Mouse (Mus musculus) cerebellum, adult 11-12 months (tissue): Measurements from ENCODE around the gene Nbeal1.
"Not testable (repeated sequence)": the region's sequence is repeated elsewhere in the genome, so short reads cannot be mapped to it uniquely, and the experiment has no call there.

ENCODE experiments used
- DNase-seq: peaks from one replicate; pipeline ENCODE4 v3.0.0; 2022

The Nbeal1 gene

DNA sequence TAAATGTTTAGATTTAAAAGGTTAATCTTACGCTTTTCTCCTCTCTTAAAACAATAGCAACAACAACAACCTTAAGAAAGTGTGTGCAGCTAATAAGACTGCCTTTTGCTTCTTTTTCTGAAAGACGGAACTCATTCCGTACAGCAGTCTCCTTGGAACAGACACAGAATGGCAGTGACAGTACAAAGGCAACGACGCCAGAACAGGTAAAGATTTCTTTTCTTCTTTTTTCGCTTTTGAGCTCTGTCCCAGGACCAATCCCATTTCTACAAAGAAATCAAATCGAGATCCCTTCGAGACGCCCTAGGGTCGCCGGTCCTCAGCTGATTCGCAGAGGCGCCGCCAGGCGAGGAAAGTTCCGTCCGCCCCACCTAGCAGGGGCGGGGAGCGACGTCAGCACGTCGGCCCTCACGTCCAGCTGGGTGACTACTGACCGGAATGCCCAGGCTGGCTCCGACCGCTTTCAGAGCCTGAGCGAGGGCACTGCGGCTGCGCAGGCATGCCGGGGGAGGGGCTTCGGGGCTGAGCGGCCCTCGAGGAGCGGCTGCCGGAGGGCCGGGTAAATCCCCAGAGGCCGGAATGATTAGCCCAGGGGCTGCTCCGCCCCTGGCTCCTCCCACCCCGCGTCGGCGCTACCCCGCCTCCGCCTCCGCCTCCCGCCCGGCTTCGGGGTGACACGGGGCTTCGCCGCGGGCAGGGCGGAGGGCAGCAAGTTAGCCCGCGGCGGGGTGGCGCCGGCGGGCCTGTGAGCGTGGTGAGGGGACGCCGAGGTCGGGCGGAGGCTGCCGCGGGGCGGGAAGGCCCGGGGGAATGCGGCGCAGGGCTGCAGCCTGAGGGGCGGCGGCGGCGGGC, at the start of gene Nbeal1:
Nbeal1 (plus strand) TSS at position 668 of the 852 bp plus-strand sequence.
- peak; percentile 99 for DNase-seq

DNA sequence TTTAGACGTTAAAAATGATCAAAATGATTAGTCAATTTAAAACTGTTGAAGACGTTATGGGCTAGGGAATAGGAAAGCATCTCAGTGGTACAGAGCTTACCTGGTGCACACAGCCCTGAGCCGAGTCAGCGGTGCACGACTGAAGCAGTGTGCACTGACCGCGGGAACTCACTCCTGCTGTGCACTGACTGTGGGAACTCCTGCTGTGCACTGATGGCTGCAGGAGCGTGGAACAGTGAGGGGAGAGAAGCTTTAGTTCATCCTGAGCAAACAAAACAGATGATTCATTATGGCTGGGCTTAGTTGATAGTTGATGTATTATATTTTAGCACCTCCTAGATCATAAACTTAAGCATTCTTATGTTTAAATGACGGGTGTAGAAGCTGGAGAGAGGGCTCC, 43.1 kb upstream of the Nbeal1 start:
- no peak for DNase-seq

DNA sequence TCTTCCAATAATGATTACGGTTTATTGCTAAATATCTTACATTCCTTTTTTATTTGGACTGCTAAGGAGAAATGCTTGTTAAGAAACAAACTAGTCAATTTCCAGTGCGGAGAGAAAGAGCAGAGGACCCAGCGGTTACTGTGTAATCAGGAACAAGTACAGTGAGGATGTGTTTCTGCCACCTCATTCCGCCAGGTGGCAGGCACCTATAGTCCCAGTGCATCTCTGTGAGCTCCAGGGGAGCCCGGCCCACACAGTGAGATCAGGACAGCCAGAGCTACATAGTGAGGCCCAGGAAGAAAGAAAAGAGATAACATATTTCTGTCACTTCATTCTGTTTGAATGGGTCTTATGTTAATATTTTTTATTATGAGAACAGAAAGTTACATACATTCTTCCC, 27.7 kb upstream of the Nbeal1 start:
- no peak for DNase-seq

DNA sequence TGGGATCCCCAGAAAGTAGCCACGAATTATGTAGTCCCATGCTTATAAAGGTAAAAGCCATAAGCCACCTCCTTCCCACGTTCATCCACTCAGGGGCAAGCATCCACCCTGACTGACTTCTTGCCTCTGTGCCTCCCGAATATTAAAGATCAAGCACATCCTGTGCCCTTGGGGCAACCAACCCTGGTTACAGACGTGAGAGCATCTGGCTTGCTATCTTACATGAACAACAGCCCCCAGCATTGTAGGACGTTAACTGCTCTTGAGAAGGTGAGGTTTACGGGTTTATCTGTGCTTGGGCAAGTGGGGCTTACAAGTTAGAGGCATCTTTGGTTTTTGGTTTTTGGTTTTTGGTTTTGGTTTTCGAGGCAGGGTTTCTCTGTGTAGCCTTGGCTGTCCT, 23.7 kb upstream of the Nbeal1 start:
- DNase-seq: no peak

DNA sequence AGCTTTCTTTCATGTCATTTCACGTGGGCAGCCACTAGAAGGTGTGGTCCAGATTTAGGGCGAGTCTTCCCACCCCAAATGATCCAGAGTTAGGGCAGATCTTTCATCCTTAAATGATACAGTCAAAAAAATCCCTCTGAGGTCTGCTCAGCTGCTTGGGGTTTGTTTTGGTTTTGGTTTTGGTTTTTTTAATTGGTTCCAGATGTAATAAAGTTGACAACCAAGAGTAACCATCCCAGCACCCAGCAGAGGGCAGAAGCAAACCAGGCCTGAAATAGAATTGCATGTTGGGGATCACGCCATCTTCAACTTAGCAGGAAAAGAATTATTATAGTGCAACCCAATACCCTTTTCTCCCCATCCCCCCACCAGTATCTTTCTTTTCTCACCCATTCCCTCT, 22.0 kb upstream of the Nbeal1 start:
- no peak for DNase-seq

DNA sequence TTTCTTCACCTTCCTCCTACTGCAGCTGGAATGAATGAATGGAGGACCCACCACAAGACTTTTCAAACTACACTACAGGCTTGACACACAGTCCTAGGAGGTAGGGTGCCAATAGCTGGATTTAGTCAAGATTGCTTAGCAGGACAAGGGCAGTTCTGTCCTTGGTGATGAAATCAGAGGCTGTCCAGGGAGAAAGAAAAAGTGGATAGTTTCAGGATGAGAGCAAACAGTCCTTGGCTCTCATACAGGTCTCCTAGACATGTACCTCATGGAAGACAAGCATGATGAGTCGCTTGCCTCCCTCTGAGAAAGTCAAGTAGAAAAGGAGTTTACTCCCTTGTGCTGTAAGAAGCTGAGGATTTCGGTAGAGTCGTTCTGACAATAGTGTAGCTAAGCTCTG, 16.7 kb upstream of the Nbeal1 start:
- DNase-seq: no peak

DNA sequence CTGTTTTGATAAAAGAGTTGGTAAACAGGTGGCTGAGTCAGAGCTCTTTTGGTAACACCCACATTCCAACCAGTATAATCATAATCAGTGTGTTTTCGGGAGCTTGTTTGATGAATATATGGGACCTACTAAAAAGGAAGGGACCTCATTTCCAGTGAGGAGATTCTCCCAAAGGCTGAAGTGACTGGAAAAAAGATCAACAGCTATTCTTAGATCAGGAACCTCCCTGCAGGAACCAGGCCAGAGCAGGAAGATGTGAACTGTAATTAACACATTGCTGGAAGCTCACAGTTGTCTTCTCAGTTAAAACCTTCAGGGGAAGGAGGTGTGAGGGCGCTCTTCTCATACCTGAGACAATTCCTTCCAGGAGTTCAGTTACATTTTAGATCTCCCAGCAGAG, 10.8 kb upstream of the Nbeal1 start:
- DNase-seq: no peak

DNA sequence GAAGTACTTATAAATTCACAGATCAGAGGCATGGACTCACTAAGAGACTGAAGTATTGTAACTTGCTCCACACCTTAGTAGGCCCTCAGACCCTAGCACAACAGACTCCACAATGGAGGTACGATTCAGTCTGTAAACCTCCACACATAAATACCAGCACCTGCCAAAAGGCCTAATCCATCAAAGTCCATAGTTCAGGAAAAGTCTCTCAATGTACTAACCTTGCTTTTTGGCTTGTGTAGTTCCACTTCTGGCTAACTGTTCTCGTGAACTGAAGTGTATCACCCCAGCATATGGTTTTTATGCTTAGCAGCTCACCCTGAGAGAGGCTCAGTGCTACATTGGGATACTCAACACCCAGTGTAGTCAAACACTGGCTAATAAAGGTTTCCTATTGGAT, 10.1 kb upstream of the Nbeal1 start:
- no peak for DNase-seq

DNA sequence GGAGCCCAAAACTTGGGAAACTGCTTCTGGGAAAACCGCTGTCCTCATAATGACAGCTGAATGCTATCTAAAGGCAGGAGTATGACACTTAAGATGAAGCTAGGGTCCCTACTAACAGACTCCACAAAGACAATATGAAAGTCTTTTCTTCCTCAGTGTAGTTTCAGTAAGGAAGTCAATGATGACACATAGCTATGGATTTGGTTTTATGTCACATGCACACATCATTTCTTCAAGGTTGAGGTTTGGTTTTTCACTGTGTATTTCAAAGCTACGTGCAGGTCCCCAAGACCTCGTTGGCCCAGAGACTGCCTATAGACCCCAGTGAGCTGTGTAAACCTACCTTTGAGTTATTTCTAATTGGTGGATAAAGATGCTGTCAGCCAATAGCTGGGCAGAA, 7.3 kb upstream of the Nbeal1 start:
- no peak for DNase-seq

DNA sequence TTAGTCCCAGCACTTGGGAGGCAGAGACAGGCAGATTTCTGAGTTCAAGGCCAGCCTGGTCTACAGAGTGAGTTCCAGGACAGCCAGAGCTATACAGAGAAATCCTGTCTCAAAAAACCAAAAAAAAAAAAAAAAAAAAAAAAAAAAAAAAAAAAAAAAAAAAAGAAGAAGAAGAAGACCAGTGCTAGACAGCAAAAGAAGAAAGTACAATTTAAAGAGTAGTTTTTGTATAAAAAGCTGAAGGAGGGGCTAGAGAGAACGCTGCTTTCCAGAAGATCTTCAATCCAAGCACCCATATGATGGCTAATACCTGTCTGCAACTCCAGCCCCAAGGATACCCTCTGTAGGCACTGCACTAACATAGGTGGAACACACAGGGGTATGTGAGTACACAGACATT, 2.6 kb upstream of the Nbeal1 start:
- not testable (repeated sequence) for DNase-seq

DNA sequence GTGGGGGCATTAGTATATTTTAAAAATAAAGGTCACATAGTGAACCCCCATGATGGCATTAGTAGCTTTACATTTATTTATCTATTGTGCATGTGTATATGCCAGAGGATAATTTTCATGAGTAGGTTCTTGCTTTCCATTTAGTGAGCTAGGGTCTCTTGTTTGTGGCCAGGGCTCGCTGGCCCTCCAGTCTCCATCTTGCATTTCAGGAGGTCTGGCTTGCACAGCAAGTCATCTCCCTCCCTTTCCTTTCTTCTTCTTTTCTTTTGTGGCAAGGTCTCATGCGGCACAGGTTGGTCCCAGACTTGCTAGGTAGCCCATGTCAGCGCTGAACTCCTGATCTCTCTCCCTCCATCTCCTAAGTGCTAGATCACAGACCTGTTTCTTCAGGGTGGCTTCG, 1.0 kb upstream of the Nbeal1 start:
- DNase-seq: peak; percentile 17

DNA sequence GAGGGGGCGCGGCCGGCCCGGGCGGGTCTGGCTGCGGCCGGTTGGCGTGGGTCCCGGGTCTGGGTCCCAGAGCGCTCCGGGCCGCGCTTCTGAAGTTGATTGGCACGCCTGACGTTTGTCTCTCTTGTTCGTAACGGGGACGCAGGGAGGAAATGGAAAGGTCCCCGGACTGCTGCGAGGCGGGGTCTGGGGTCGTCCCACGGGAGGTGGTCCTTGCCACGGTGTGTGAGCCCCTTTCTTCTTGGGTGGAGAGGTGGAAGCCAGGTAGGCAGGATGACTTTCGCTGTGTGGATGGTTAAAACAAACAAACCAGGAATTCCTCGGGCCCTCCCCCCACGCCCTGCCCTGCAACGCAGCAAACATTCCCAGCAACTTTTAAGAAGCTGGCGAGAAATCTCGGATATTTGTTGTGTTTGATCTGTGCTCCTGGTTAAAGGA, 404 bp downstream of the Nbeal1 start:
- no peak for DNase-seq

DNA sequence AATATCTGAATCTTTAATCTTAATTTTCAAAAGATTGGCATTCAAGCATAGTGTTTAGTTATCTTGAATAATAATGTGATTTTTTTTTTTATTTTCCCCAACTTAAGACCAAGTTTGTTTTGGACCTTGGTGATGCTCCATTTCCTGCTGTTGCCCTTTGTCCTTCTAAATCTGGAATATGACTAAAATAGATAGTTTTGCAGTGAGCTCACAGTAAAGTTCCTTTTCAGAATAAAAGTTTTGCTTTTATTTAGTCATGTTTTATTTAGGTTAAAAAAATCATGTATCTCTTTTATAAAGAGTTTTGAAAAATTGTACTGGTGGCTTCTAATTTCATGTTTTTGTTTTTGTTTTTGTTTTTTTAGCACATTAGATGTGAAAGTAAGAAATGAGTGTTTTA, 8.1 kb downstream of the Nbeal1 start:
- no peak for DNase-seq

DNA sequence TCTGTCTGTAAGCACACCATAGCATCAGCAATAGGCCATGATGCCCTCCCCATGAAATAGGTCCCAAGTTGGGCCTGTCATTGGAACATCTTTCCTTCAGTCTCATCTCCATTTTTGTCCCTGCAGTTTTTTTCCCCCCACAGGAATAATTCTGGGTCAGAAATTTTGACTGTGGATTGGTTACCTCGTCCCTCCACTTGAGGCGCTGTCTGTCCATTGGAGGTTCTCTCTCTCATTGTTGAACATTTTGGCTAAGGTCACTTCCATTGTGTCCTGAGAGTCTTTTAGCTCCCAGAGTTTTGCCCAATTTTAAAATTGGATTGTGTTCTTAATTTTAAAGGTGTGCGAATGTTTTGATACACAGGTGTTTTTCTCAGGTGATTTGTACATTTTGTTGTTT, 16.4 kb downstream of the Nbeal1 start:
- no peak for DNase-seq

DNA sequence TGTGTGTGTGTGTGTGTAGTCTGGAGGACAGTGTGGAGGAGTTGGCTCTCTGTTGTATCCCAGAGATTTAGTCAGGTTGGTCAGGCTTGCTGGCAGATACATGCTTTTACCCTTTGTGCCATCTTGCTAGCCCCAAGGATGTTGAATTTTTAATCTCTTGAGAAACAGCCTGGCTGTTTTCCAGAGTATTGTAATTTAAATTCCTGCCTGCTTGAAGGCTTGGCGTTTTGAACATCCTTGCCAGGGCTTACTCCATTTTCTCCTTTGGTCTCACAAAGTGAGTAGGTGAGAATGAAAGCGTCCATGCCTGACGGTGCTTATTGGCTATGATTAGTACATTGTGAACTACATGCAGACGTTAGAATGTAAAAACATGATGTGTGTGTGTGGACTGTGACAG, 18.6 kb downstream of the Nbeal1 start:
- no peak for DNase-seq

DNA sequence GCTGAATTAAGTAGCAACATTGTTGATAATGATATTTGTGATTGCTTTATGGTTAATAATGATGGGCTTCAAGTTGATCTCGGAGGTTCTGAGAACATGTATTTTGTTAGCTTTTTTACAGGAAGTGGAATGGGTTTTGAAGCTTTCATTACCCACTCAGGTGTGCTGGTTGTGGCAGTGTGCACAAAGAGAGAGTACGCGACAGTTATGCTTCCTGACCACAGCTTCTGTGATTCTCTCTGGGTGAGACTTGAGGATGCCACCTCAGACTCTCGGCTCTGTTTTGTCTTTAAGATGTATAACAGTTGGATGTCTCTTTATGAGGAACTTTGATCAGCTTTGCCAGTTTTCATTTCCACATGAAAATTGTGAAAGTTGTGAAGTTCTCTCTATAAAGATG, 55.9 kb downstream of the Nbeal1 start:
- DNase-seq: no peak

DNA sequence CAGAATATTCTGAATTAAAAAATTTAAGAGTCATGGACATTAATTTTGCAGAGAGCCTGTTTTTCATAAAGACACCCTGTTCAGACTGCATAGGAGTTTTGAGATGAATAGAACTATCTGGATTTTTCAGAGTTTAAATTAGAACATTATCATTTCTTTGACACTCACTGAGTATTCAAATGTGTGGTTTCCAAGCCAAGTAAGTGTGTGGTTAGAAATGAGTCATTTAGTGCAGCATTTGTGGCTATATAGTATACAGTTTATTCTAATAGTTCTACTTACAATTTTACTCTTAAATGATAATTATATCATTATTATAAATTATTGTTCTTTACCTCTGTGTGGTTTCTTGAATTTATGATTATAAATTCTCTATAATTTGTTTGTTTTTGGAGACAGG, 60.0 kb downstream of the Nbeal1 start:
- DNase-seq: no peak

DNA sequence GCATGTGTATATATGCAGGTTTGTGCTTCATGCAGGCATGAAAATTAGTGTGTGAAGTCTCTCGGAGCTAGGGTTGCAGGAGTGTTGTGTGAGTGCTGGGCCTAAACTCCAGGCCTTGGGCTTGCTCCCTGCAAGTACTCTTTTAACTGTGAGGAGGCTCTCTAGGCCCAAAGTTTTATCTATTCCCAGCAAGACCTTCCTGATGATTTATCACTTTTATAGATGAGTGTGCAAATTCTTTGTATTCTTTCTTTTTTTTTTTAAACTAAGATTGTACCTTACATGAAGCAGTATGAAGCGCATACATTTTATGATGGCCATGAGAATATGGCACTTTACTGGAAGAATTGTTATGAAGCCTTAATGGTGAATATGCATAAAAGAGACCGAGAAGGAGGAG, 87.7 kb downstream of the Nbeal1 start:
- DNase-seq: no peak

DNA sequence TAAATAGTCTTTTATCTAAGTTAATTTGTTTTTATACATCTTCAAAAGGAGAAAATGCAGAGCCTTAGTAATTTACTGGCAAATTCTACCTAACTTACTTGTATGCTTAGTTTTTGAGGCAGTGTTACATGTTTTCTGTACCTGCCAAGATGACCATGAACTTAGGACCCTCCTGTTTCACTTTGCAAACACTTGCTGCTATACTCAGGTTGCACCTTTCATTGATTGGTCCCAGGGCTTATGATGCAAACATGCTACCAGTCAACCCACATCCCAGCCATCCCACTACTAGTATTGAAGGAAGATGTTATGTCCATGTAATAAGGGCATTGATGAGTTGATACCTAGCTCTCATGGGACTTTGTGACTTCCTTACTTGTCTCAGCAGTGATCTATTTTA, 88.9 kb downstream of the Nbeal1 start:
- DNase-seq: no peak

DNA sequence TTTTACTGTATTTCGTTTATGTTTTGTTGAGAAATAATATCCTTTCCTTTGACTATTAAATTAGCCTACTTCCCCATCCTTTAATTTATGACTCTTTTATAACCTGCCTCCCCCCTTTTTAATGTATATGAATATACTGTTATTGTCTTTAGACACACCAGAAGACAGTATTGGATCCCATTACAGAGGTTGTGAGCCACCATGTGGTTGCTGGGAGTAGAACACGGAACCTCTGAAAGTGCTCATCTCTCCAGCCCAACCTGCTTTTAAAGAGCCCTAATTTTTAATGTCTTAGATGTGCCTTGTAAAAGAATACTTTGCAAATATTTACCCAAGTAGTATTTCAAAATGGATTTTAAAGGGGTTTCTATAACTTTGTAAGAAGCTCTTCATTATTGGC, 92.1 kb downstream of the Nbeal1 start:
- no peak for DNase-seq

DNA sequence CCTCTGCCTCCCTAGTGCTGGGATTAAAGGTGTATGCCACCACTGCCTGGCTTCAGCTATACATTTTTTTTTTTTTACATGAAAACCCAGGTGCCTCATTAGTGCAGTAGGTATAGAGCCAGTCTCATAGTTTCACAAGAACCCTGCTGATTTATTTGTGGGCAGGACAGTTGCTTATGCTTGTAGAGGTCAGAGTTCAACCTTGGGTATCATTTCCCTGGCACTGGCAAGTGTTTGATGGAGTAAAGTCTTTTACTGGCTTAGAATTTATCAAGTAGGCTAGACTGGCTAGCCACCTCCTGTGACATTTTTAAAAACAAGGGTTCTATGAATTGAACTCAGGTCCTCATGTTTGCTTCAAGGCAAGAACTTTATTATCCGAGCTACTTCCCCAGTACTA, 113.5 kb downstream of the Nbeal1 start:
- no peak for DNase-seq

DNA sequence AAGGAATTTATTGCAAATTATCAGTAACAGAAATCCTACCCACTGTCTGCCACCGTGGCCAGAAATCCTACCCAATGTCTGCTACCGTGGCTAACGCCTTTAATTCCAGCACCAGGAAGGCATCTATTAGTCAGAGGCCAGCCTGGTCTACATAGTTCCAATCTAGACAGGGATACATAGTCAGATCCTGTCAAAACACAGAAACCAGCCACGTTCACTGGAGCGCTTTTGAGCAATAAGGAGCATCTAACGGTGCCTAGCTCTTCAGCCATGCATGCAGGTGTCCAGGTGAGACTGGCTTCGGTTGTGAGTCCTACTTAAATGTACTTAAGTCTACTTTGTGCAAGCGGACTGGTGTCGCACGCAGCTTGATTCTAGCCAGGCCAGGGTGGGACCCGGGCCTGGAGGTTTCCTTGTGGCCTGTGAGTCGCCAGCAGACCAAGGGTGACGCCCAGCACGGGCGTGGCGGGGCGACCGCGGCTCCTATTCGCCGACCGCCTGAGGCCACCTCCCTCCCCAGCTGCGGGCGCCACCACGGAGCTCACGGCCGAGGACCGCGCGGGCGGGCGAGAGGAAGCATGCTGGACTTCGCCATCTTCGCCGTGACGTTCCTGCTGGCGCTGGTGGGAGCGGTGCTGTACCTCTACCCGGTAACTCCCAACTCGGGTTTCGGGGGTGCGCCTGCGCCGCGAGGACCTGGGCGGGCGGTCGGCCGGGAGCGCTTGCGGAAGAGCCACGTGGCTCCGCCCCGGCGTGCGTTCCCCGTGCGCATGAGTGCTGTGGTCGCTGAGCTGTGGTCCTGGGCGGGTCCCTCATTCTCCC, 162.6 kb downstream of the Nbeal1 start, which contains the start of gene Cyp20a1:
Cyp20a1 (plus strand) TSS at position 516 of the 822 bp plus-strand sequence.
- DNase-seq: peak; percentile 94

DNA sequence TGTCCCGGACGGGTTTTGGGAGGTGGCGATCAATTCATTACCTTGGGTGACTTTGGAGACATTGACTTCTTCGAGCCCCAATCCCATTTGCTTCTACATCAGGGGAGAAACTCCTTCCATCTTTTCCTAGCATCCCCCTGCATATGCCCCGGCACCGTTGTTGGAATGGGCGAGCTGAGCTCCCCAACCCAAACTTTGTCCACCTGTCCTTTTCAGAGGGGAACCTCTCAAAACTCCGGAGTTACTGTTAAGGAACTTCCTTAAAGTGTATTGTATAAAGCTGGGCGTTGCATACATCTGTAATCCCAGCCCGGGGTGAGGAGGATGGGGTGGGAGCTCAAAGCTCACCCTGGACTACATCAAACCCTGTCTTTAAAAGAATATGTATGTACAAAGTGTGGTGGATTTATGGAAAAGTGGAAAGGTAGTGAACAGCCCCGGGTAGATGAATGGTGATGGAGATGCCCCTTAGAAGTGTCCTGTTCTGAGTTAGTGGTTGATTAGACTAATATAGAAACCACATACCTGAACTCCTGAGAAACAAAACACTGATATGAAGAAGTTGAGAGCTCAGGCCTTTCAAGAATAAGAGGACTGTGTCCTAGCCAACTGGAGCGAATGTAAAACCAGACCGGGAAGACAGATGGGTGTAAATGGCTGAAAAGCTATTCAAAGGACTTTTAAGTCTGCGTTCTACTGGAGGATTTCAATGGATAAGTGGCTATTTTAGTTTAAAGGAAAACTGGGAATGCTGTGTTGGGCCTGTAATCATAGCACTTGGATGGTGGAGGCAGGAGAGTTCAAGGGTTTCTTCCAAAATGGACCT, 163.4 kb downstream of the Nbeal1 start:
- no peak for DNase-seq
